Mouse (Mus musculus): ENCODE data around the gene Mageh1. TPM values are rescaled to one million over a fixed set of nuclear protein-coding genes. Genes with fewer than 3 reads are reported as not detected.

Gene Mageh1
- 10.8 TPM for polyA plus RNA-seq (2015; fragmentation: Illumina TruSeq; extraction: RNeasy Lipid Tissue Mini Kit (QIAGEN cat#74804); ENCODE audit: insufficient read depth, low read depth, low replicate concordance)

DNA sequence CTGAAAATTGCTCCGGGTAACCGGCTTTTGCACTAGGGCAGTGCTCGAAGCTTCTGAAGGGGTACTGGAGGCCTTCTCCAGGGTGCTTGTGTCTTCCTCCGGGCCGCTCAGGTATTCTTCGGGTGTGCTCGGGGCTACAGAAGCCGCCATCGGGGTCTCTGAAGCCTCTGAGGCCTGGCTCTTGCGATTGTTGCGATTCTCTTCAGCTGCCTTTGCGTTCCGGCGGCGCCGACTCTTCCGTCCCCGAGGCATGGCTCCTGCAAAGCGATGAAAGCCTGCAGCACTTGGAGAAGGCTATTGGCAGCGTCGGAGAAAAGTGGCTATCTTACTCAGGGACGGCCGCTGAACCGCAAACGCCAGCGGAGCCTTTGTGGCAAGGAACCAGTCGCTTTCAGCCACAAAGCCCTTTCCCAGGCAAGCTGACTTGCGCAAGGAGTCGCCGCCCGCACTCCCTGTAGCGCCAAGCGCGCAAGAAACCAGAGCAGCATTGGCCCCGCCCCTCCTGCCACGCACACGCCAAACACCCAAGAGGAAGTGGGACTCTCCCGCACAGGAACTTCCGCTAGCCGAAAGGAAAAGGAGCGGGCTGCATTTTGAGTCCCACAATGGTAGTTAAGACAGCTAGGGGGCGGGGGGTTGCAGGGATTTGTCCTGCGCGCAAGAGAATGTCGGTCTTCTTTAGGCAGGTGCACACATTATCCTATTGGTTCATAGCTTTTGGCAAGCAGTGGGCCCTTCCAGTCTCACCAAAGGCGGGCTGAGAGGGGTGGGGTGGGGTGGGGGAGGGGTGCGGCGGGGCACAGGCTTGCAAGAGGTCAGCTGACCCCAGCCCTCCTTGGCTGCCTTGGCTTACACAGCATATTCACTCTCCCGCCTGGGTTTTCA, at the start of gene Mageh1:
Gene Mageh1 (minus strand): TSS at position 489 of the 885 bp plus-strand sequence.

DNA sequence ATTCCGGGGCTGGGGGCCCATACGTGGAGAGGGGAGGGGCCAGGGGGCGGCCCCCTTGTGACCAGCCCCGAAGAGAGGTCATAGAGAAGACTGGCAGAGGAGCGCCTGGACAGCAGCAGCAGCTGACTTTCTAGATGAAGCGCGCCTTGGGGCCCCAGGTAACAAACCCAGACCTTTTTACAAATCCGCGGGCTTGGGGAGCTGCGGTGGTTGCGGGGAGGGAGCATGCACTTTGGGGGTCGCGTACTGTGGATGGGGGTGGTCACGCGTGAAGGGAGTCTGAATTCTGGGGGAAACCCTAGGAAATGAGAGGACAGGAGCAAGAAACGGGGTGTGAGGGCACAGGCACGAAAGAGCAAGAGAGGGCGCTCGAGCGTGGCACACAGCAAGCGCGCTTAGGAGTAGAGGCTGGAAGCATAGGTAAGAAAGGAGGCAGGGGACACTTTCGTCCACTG, 31.0 kb downstream of the Mageh1 start, which contains the start of gene Usp51:
Gene Usp51 (plus strand): TSS at position 83 of the 455 bp plus-strand sequence.

Other genes with a start within 250 kb of the Mageh1 start
- gene Usp51, start 31.1 kb downstream of the Mageh1 start, polyA plus RNA-seq (2015; fragmentation: Illumina TruSeq; extraction: RNeasy Lipid Tissue Mini Kit (QIAGEN cat#74804); ENCODE audit: insufficient read depth, low read depth, low replicate concordance): 0.37 TPM
- not detected for gene Foxr2, start 81.2 kb upstream of the Mageh1 start, polyA plus RNA-seq (2015; fragmentation: Illumina TruSeq; extraction: RNeasy Lipid Tissue Mini Kit (QIAGEN cat#74804); ENCODE audit: insufficient read depth, low read depth, low replicate concordance)
- 2.4 TPM for gene Rragb, start 102.4 kb upstream of the Mageh1 start, polyA plus RNA-seq (2015; fragmentation: Illumina TruSeq; extraction: RNeasy Lipid Tissue Mini Kit (QIAGEN cat#74804); ENCODE audit: insufficient read depth, low read depth, low replicate concordance)
- gene Klf8, start 199.9 kb upstream of the Mageh1 start, polyA plus RNA-seq (2015; fragmentation: Illumina TruSeq; extraction: RNeasy Lipid Tissue Mini Kit (QIAGEN cat#74804); ENCODE audit: insufficient read depth, low read depth, low replicate concordance): 0.18 TPM

Measured in pancreas, adult 10 weeks (tissue).